Mouse (Mus musculus) kidney, adult 11 months (tissue): ENCODE data around the gene Gzma.

Source experiments
- DNase-seq: peaks from one replicate; pipeline ENCODE4 v3.0.0; 2022

Gene Gzma

GRCm38 (mm10) chr13:113045458-113046110 is 55.2 kb downstream of the Gzma start:
- no peak for DNase-seq

- DNase-seq: no peak
Observed at GRCm38 (mm10) chr13:113044876-113045275, 55.9 kb downstream of the Gzma start.
